Mouse (Mus musculus): ENCODE data around the gene Mtfmt.

Mtfmt gene

GRCm38 (mm10) chr9:65502146-65502545 is 66.6 kb downstream of the Mtfmt start:
- intact Hi-C loops (cut with DNase I): no loop called here
